Mouse (Mus musculus) heart, embryonic 14.5 days (tissue): ENCODE data around the gene Hils1. TPM values are rescaled to one million over a fixed set of nuclear protein-coding genes. Genes with fewer than 3 reads are reported as not detected.
"Not testable (repeated sequence)": the region's sequence is repeated elsewhere in the genome, so short reads cannot be mapped to it uniquely, and the experiment has no call there.

Experiments
- ATAC-seq: fragments of 200-750 bp; cut with Nextera tagmentation; 2 replicates; pipeline ENCODE4 v1.8.0; 2017; ENCODE audit warnings: low read depth, moderate TSS enrichment; ENCODE audit not compliant: insufficient number of reproducible peaks, insufficient read depth, low FRiP score
- H3K27ac ChIP-seq, 2 experiments: fragments of 200-500 bp in 1 of 2; fragments of 300-500 bp in 1 of 2; sonication (generic) in 1 of 2; replicated peaks in 1 of 2; 2 replicates each; pipeline ENCODE4 v1.5.1; 2012 to 2014; ENCODE audit warnings: low read depth in 2 of 2, low read length in 2 of 2, control low read depth in 1 of 2, mild to moderate bottlenecking in 1 of 2, mixed read lengths in 1 of 2; ENCODE audit not compliant: control insufficient read depth in 1 of 2, insufficient read depth in 1 of 2
- H3K27me3 ChIP-seq: fragments of 300-500 bp; sonication (generic); 2 replicates; pipeline ENCODE4 v1.6.1; 2014; ENCODE audit warnings: mild to moderate bottlenecking, low read length, control low read depth; ENCODE audit not compliant: control insufficient read depth, insufficient read depth
- H3K36me3 ChIP-seq: fragments of 300-500 bp; sonication (generic); 2 replicates; pipeline ENCODE4 v1.6.1; 2014; ENCODE audit warnings: mild to moderate bottlenecking, control low read depth, low read length, mixed read lengths; ENCODE audit not compliant: control insufficient read depth, insufficient read depth
- H3K4me1 ChIP-seq, 2 experiments: fragments of 200-500 bp in 1 of 2; fragments of 300-500 bp in 1 of 2; sonication (generic) in 1 of 2; 2 replicates each; pipeline ENCODE4 v1.6.1; 2012 to 2014; ENCODE audit warnings: low read length in 2 of 2, control low read depth in 1 of 2, mixed read lengths in 1 of 2; ENCODE audit not compliant: control insufficient read depth in 2 of 2, insufficient read depth in 2 of 2
- H3K4me2 ChIP-seq: fragments of 300-500 bp; sonication (generic); 2 replicates; pipeline ENCODE4 v1.6.1; 2014; ENCODE audit warnings: mild to moderate bottlenecking, low read length
- H3K4me3 ChIP-seq, 2 experiments: fragments of 200-500 bp in 1 of 2; fragments of 300-500 bp in 1 of 2; sonication (generic) in 1 of 2; 2 replicates each; pipeline ENCODE4 v1.5.1; 2012 to 2014; ENCODE audit warnings: low read length in 2 of 2, mild to moderate bottlenecking in 2 of 2, control low read depth in 1 of 2, low read depth in 1 of 2, moderate library complexity in 1 of 2; ENCODE audit not compliant: control insufficient read depth in 1 of 2, insufficient read depth in 1 of 2
- H3K9ac ChIP-seq: fragments of 300-500 bp; sonication (generic); 2 replicates; pipeline ENCODE4 v1.6.1; 2014; ENCODE audit warnings: mild to moderate bottlenecking, low read length
- H3K9me3 ChIP-seq: fragments of 300-500 bp; sonication (generic); 2 replicates; pipeline ENCODE4 v1.6.1; 2016; ENCODE audit warnings: low read length, control low read depth; ENCODE audit not compliant: control insufficient read depth
- WGBS: fragments of 180-500 bp; shearing (Covaris S2); extraction: QIAGEN DNeasy Blood & Tissue Kit; methylation state at CpG from one replicate; pipeline ENCODE4 v1.1.7; 2014; 5-methylcytosine and 5-hydroxymethylcytosine counted together
- polyA plus RNA-seq: library from polyadenylated mRNA; unstranded; fragments of >200 nt; fragmentation: Nextera tagmentation; extraction: Ambion mirVana; gene quantifications from 2 replicates; pipeline ENCODE4 v1.2.1, GENCODE M21; 2014

The Hils1 gene
- polyA plus RNA-seq, 1 experiment from 2014 or later, result 0.24 TPM

GRCm38 (mm10) chr11:94969709-94970108 lies 2.3 kb downstream of the Hils1 start:
- ATAC-seq, H3K9me3 ChIP-seq, H3K27ac ChIP-seq, H3K36me3 ChIP-seq, H3K27me3 ChIP-seq, H3K4me3 ChIP-seq, H3K9ac ChIP-seq, H3K4me2 ChIP-seq: not testable (repeated sequence)
- H3K4me1 ChIP-seq, result peaks cover 13 to 19% of the 10 kb centered on the region in 2 experiments
- 88% methylated on average over 4 of the region's 4 CpGs for WGBS

GRCm38 (mm10) chr11:94970210-94970943 lies 3.0 kb downstream of the Hils1 start:
- ATAC-seq, result no peak
- Histone ChIP-seq H3K4me3 (no peak overlapping the region), H3K36me3 (no peaks in the 10 kb centered on the region), H3K9ac (no peak overlapping the region), H3K9me3 (no peaks in the 10 kb centered on the region), H3K4me1 (peaks cover 20 to 26% of the 10 kb centered on the region in 2 experiments), H3K27ac (no peak overlapping the region), H3K27me3 (no peaks in the 10 kb centered on the region), H3K4me2 (no peak overlapping the region)
- WGBS, result 61% methylated on average over 15 of the region's 15 CpGs

- WGBS, result 66% methylated on average over 16 of the region's 16 CpGs
- Histone ChIP-seq H3K4me3 (peak overlapping the region; percentile 31 to 33; a peak in 1 of 4 replicates), H3K27me3 (no peaks in the 10 kb centered on the region), H3K4me2 (peak overlapping the region; percentile 61), H3K9me3 (no peaks in the 10 kb centered on the region), H3K36me3 (no peaks in the 10 kb centered on the region), H3K27ac (no peak overlapping the region; a peak in 1 of 4 replicates), H3K4me1 (peaks cover 31 to 37% of the 10 kb centered on the region in 2 experiments), H3K9ac (peak overlapping the region; percentile 70)
- no peak for ATAC-seq
These were observed 4.7 kb downstream of the Hils1 start for GRCm38 (mm10) chr11:94971895-94972615.

- H3K4me1 ChIP-seq, result peaks cover 32 to 43% of the 10 kb centered on the region in 2 experiments
- no peak for ATAC-seq
- no peaks in the 10 kb centered on the region for H3K36me3 ChIP-seq
- 14% methylated on average over 5 of the region's 5 CpGs for WGBS
- no peaks in the 10 kb centered on the region for H3K9me3 ChIP-seq
- no peaks in the 10 kb centered on the region for H3K27me3 ChIP-seq
- peak overlapping the region; percentile 70 for H3K9ac ChIP-seq
- peak overlapping the region; percentile 61 for H3K4me2 ChIP-seq
- H3K4me3 ChIP-seq, result peak overlapping the region; percentile 31 to 33
- H3K27ac ChIP-seq, result peak overlapping the region; percentile 68 to 75
These were observed 5.5 kb downstream of the Hils1 start for GRCm38 (mm10) chr11:94972887-94973286.

GRCm38 (mm10) chr11:94973313-94973712 lies 5.9 kb downstream of the Hils1 start:
- Histone ChIP-seq H3K9me3 (no peaks in the 10 kb centered on the region), H3K27me3 (no peaks in the 10 kb centered on the region), H3K9ac (peak overlapping the region; percentile 70), H3K36me3 (no peaks in the 10 kb centered on the region), H3K4me1 (peaks cover 33 to 48% of the 10 kb centered on the region in 2 experiments), H3K27ac (peak overlapping the region; percentile 68 to 75), H3K4me3 (peak overlapping the region; percentile 31 to 33), H3K4me2 (peak overlapping the region; percentile 61)
- ATAC-seq, result peak; percentile 61
- WGBS, result 27% methylated on average over 4 of the region's 4 CpGs

- H3K9ac ChIP-seq, result no peak overlapping the region
- no peaks in the 10 kb centered on the region for H3K9me3 ChIP-seq
- H3K4me1 ChIP-seq, result peaks cover 39 to 52% of the 10 kb centered on the region in 2 experiments
- H3K4me2 ChIP-seq, result no peak overlapping the region
- peak overlapping the region; percentile 40 to 78; a peak in 3 of 4 replicates for H3K27ac ChIP-seq
- ATAC-seq, result peak; percentile 38; the same call in 1 of the 2 replicates
- no peaks in the 10 kb centered on the region for H3K36me3 ChIP-seq
- 24% methylated on average over 2 of the region's 2 CpGs for WGBS
- H3K4me3 ChIP-seq, result no peak overlapping the region
- no peaks in the 10 kb centered on the region for H3K27me3 ChIP-seq
These were observed 7.6 kb downstream of the Hils1 start for GRCm38 (mm10) chr11:94974951-94975350.

GRCm38 (mm10) chr11:94976199-94976598 lies 8.8 kb downstream of the Hils1 start, which contains the start of gene Sgca:
Sgca (minus strand) TSS chr11:94976327.
- Histone ChIP-seq H3K4me1 (peaks cover 39 to 52% of the 10 kb centered on the region in 2 experiments), H3K4me2 (peak within 1 kb of the TSS; percentile 8; the same call in 1 of the 2 replicates)

More at GRCm38 (mm10) chr11:94976199-94976598, 8.8 kb downstream of the Hils1 start, which contains the start of gene Sgca:
- ATAC-seq, result no peak
- Histone ChIP-seq H3K36me3 (no peaks in the 10 kb centered on the region), H3K27me3 (no peaks in the 10 kb centered on the region), H3K27ac (peak within 1 kb of the TSS; percentile 73 to 78), H3K4me3 (no peak within 1 kb of the TSS), H3K9ac (peak within 1 kb of the TSS; percentile 59), H3K9me3 (no peaks in the 10 kb centered on the region)
- WGBS, result 34% methylated on average over 5 of the region's 5 CpGs
